Mouse (Mus musculus): ENCODE measurements around the gene Smc6.

DNA sequence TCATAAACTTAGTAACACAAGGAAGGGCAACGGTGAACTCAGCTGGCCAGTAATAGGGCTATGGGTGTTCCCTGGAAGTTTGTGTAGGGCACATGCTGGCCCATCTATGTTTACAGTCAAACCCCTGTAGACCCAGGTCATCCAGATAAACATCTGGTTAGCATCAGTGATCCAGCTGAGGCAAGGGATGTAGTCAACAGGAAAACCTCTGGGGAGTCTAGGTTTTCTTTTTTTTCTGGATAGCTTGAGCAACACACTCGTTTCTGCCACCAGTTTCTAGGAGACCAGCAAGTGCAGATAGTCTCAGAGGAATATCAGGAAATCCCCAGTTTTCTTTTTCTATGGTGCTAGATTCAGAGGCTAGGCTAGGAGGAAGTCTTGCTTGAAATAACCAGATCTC is 80.3 kb downstream of the Smc6 start:
- no peak for TF ChIP-seq CTCF (IDR thresholded peaks at IDR 0.05; ENCODE audit: low read depth)
- no peak for TF ChIP-seq EP300 (optimal IDR thresholded peaks at IDR 0.05)

Measured in stomach, postnatal 0 days (tissue).